Mouse (Mus musculus) layer of hippocampus, postnatal 36 days (tissue): ENCODE data around the gene Stk16. TPM values are rescaled to one million over a fixed set of nuclear protein-coding genes. Genes with fewer than 3 reads are reported as not detected.

Experiments used
- DNase-seq, 2 experiments: peaks; one replicate each; pipeline ENCODE4 v3.0.0; 2022
- total RNA-seq, 2 experiments: library from RNA; stranded (reverse); gene quantifications; 2 replicates each; pipeline ENCODE4 v1.2.3; 2021

The Stk16 gene
- total RNA-seq, result 10 to 100 TPM; 88.0 to 89.0 TPM

DNA sequence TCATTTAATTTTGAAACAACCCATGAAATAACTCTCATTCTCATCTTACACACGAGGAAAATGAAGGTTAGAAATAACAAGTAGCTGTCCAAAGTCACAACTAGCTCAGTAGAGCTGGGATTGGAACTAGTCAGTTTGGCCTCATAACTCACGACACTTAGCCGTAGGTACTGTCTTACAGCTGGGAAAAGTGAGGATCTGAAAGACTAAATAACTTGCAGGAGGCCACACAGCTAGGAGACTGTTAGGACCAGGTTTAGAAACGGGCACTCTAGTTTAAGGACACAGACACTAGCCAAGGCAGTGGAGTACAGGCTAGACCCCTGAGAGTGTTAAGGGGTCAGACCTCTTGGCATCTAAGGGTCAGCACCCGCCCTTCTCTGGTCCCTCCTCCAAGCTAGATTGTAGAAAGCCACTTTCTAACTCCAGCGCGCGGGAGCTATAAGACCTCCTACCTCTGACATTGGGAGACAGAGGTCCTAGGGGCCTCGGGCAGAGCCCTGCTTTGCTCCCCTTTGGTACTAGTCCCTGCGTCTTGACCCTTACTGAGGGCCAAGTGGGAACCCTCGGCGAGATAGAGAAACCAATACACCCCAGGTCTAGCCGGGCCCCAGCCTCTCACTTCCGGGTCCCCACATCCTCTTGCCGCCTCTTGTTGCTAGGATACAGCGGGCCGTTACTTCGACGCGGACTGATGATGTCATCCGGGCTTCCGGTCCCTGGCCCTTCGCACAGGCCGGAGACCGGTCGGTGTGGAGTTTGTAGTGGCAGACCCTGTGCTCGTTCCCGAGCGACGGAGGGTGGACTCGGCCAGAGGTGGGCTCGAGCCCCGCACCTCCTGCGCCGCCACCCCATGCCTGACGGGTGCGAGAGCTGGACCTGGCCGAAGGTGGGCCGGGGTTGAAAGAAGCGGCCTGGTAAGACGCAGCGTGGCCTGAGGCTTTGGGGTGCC, at the start of gene Stk16, which contains the start of gene Glb1l:
TSS of gene Stk16 (plus strand) at position 703 of the 952 bp plus-strand sequence.
TSS of gene Glb1l (minus strand) at position 678 of the 952 bp plus-strand sequence.
- peak; percentile 95 to 96 for DNase-seq

DNA sequence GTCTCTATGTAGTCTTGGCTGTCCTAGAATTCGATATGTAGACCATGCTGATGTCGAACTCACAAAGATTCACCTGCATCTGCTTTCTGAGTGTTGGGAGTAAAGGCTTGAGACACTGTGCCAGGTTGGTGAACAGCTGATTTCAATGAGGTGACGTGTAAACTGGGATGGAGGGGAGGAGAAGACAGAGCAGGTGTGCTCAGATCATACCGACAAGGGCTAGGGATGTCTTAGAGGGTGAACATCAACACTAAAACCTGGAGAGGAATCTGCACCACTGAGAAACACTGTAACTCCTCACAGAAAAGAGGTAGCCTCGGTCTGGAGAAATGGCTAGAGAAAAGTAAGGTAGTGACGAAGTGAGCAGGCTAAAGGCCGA, 42.6 kb upstream of the Stk16 start:
- no peak for DNase-seq

DNA sequence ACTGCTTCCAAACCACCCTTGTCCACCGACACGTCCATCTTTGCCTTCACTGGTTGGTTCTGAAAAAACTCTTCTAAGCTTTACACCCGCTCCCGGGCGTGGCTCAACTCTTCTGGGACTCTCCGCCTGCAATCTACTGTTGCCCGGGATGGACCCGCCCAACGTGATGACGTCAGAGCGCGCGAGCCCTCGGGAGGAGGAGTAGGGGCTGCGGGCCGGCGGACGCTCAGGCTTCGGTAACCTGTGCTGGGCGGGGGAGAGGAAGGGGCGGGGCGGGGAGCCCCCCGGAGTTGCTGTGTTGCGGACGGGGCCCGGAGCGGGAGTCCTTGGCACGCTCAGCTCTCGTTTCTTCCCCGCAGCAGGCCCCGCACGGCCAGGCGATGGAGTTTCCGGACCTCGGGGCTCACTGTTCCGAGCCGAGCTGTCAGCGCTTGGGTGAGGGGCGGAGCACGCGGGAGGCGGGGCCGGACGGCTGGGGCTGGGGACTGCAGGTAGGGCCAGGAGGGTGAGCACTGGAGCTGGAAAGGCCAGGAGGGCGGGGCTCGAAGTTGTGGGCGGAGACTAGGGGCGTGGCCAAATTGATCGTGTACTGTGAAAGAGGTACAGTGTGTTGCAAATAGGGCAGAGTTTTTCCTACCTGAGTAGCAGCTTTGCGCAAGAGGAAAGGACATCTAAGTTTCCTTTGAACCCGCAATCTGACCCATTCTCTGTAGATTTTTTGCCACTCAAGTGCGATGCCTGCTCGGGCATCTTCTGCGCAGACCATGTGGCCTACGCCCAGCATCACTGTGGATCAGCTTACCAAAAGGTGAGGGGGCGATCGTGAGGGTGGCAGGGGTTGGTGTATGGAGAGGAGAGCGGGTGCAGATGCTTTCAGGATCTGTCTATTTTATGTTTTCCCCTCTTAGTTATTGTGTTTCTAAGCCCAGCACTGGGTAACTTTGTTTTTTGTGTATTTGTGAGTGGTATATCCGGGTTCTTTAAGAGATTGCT, 41.9 kb upstream of the Stk16 start, which contains the start of gene Zfand2b:
TSS of gene Zfand2b (plus strand) at position 175 of the 993 bp plus-strand sequence.
- DNase-seq, result peak; percentile 92 to 93

DNA sequence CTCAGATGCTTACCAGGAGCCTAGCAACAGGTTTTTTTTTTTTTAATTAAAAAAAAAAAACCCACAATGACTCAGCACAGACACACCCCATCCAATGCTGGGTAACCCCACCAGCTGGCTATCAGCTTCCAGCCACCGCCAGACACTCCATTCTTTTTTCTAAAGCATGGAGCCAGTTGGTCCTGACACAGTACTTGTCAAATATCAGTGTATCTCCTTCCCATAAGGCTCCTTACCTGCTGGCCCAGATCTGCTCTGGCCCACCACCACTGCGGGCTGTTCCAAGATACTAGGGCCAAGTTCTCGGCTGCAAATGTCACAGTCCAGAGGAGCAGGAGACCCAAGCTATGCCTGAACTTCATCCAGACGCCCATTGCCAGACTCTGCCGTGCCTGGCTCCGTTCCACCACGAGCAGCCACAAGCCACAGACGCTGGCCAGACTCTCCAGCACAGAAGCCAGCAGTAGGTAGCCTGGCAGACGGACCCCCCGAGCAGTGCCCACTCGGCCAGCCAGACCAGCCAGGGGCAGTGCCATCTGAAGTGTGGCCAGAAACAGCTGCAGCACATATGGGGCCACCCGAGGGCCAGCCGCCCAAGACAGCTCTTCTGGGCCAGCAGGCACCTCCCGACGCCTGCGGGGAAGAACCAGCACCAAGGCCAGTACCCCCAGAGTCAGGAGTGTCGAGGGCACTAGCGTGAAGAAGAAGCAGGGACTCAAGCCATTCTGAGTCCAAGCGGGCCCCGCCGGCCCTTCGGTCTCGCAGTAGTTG, 31.1 kb upstream of the Stk16 start:
- peak; percentile 40 to 53 for DNase-seq

DNA sequence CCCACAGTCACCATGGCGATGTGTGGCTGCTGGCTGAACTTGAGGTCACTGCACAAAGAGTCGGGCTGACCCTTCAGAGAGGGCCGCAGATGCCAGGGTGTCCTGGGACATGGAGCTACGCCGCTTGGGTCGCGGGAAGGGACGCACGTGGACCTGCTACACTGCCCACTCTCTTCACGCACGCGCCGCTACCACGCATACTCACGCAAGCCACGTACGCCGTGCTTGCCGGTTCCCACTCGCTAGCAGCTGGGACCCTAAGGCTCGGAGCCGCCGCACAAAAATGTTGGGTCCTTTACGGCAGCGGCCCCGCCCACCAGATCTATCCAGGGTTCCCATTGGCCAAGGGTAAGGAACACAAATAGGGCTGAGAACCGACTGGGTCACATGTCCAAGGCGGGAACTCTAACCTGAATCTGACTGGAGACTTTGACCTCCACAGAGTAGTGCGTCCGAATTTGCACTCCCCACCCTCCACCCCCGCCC, 30.5 kb upstream of the Stk16 start, which contains the start of gene Abcb6:
TSS of gene Abcb6 (minus strand) at position 288 of the 486 bp plus-strand sequence.
- DNase-seq, result peak; percentile 87 to 90

DNA sequence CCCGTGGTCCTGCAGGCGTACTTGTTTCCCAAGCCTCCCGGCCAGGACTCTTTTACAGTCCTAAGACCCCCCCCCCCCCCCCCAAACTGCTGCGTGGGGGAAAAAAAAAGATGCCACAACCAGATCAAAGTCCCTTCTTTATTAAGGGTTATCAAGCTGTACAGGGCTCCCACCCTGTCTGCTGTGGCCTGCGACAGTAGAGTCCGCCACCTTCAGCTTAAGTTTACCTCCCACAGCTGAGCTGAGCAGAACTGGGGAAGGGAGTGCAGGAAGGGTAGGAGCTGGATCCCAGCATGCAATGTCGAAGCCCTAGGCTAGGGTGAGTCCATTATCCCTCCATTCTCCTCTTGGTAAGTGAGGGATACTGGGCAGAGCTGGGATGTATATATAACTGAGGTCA, 29.9 kb upstream of the Stk16 start:
- no peak for DNase-seq

DNA sequence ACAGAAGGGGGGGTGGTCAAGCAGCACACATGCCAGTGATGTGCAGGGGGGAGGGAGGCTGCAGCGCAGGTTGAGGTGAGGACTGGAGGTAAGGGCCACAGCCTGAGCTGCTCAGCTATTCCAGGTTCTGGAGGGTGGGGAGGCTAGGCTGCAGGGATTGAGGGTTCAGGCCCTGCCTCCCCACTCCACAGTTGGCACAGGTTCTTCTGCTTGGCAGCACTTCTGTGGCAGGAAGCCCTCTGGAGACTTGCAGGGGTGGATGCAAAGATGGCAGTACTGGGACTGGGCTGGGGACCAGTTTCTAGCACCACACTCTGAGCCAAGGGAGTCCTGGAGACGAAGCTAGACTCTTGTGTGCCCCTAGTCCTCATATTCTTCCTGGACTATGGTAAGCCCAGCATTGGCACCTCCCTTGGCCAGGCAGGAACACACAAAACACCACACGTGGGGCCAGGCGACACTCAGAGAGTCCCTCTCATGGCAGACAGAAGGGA, 29.2 kb upstream of the Stk16 start:
- DNase-seq, result no peak

DNA sequence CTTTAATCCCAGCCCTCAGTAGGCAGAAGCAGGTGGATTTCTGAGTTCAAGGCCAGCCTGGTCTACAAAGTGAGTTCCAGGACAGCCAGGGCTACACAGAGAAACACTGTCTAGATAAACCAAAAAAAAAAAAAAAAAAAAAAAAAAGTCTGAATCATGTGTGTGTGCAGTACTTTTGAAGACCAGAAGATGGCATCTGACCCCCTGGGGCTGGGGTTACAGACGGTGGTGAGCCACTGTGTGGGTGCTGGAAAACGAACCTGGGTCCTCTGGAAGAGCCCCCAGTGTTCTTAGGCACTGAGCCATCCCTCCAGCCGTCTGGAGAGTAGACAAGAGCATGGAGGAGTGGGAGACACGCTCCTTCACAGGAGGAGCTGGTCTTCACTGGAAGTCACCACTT, 28.5 kb upstream of the Stk16 start:
- DNase-seq, result no peak

DNA sequence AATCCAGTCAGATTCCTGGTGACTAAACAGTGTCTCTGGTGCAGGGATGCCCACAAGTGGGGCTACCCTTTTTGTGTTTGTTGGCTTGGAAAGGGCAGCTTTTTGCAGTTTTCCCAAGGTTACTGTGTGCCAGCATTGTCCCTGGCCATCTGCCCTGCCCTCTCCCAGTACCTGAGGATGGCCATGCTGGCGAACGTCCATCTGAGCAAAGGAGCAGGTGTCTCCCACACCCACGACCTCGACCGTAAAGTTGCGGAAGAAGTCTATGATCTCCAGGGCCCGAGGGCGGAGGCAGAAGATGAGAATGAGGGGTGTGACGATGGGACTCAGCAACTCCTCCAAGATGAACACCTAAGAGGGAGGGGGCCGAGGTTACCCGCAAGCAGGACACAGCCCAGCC, 25.1 kb upstream of the Stk16 start:
- no peak for DNase-seq

DNA sequence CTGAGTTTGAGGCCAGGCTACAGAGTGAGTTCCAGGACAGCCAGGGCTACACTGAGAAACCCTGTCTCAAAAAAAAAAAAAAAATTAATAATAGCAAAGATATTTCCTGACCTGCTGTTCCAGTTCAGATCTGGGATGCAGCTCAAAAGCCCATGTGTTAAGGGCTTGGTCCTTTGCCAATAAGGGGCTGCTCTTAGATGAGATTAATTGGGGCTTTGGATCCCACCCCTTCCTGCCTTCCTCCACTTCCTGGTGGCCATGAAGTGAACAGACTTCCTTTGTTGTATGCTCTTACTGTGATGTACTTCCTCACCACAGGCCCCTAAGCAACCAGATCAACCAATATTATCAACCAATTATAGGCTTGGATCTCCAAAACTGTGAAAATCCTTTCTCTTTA, 23.5 kb upstream of the Stk16 start:
- DNase-seq, result no peak

DNA sequence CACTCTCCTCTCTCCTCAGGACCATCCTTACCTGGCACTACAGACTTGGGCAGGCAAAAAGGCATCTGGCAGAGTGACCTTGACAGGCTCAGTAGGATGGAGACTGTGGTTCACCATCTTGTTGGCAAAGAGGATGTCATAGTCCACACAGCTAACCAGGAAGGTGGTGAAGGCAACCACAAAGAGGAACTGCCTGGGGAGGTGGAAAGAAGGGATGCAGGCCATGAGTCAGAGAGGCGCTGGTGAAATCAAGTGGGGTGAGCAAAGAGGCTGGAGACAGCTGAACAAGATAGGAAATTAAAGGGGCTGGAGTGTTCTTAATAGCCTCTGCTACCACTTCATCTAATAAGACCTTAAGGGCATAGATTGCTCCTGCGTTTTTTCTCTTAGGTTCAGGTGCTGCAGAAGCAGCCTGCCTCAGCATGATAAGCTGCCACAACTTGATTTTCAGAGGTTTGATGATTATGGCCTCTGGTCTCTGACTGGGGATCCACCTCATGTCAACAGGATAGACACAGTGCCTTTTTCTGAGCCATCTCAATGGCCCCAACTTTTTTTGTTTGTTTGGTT, 22.6 kb upstream of the Stk16 start:
- DNase-seq, result no peak

DNA sequence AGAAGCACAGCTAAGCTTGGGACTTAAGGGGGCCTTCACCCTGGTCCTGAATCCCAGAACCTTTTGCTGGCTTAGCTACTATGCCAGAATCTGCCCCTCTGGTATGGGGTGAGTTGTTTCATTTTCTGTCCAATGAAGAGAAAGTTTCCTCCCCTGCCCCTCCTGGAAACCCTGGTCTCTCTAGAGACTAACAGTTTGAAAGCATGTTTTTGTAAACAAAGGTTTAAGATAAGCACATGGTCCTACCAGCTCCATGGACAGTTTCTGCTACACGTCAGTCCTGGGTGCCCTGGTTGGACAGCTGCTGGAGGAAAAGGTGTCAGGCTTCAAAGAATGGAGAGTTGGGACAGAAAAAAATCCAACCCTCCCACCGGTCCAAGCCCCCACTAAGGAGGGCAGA, 20.1 kb upstream of the Stk16 start:
- DNase-seq, result no peak

DNA sequence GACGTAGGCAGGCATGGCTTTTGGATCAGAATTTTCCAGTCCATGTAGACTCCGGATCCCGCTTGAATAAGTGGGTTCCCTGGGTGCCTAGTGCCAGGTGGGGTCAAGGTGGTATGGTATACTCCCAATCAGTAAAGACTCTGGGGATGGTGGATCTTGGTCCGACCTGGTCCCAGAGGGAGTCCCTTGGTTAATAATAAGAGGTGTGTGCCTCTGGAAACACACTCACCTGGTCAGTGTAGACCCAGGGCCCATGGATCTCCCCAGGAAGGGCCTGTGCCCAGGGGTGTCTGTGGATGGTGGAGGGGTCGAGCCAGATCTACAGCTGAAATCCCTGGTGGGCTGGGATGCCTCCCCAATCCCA, 19.4 kb upstream of the Stk16 start:
- no peak for DNase-seq

DNA sequence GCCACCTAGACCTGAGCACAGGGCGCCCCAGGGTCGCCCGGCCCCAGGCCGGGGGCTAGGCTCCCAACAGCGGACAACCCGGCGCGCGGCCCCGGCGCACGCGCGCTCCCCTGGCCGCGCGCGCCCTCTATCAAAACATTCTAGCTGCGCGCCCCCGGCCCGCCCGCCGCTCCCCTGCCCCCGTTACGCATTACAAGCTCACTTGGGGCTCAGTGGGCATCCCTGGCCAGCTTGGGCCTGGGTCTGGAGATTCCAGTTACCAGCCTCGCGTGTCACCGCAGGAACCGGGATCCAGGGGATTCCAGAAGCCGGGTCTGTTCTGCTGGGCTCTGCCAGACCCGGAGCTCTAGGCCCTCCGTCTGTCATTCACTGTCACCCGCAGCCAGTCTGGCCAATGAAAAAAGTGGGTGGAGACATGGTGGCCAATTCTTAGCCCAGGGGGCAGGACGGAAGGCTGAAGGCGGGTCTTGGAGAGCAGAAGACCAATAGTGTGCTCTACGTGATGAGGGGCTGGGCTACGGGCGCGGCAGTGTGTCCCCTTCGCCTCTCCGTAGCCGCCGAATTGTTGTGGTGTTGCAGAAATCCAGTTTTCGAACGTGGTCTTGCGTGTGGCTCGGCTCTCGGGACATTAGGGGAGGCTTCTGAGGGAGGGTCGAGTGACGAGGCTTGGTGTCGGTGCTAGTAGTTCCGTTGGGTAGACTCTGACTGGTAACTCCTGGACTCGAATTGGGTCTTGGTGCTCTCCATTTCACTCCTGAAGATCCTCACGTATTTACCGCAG, 18.8 kb upstream of the Stk16 start, which contains the start of the genes Ankzf1 and Atg9a:
TSS of gene Ankzf1 (plus strand) at position 530 of the 781 bp plus-strand sequence.
TSS of gene Atg9a (minus strand) at position 575 of the 781 bp plus-strand sequence.
- DNase-seq, result peak; percentile 95 to 97

DNA sequence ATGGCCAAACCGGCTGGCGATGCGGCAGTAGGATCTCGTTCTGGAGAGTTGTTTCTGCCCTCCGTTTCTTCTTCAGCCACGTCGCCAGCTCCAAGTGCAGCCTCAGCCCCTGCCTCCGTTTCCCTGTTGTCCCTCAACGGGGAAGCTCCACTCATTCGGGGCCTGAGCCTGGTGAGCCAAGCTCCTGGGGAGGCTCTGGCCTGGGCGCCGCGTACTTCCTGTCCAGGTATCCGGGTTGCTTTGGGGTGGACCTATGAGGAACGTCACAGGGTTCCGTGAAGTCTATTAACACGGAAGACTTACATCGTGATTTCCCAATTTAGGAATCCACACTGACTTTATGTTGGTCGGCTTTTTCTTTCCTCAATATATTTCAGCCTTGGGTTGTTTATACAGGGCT, 18.2 kb upstream of the Stk16 start:
- no peak for DNase-seq

DNA sequence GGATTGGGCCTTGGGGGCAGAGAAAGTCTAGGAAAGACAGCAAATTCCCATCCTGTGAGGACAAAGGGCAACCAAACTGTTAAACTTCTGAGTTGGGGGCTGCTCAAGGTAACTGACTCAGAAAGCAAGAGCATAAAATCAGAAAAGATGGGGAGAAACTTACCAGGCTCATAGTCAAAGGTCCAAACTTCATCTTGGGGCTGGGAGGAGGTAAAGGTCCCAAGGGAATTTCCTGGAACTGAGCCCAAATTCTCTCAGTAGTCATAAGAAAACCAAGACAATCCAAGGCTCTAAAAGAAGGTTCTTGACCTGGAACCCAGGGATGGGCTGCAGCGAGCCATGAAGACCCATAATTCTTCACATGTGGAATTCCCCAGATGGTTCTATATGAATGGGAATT, 9.4 kb upstream of the Stk16 start:
- DNase-seq, result no peak

DNA sequence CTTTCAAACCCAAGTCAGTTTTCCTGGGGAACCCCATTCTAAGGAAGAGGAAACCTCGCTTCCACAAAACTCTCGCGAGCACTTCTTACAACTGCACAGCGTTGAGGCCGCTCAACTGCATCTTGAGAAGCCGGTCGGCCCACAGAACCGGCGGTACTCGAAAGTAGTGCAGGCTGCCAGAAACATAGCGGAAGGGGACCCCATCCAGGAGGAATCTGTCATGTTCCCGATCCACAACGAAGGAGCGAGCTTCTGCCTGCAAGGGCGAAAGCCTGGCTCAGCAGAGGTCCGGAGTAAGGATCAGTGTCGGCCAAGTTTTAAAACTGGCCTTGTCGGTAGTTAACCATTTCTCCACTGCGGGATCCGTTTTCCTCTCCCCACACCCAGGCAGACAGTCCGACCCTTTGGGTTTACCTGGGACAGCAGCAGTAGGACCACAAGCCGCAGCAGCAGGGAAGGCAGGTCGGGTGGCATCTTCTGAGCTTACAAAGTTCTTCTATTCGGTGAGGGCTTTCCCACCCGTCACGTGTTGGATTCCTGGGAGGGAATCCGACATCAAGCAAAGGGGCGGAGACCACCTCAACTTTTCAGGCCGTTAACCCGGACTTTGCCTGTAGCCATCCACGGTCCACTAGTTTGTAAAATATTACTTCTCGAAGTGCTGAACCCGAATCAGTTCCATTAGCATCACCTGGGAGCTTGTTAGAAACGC, 1.5 kb upstream of the Stk16 start:
- no peak for DNase-seq

DNA sequence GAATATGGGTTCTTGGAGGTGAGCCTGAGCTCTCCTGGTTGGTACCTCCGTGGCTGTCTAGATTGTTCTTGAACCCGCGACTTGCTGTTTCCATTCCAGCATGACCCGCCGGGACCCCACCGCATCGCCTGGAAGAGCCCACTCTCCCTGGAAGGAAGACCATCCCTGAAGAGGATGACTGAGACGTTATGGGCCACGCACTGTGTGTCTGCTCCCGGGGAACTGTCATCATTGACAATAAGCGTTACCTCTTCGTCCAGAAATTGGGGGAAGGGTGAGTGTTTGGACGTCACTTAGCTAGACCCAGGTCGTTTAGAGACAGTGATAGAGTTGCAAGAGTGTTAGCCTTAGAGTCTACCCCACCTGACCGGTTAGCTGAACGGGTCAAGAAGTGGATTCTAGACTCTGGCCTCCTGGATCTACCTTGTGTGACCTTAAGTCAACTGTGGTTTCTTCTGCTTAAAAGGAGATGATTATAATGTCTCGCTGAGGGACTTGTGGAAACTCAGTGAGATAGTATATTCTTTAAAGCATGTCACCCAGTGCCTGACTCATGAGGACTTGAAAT, 587 bp downstream of the Stk16 start:
- no peak for DNase-seq

DNA sequence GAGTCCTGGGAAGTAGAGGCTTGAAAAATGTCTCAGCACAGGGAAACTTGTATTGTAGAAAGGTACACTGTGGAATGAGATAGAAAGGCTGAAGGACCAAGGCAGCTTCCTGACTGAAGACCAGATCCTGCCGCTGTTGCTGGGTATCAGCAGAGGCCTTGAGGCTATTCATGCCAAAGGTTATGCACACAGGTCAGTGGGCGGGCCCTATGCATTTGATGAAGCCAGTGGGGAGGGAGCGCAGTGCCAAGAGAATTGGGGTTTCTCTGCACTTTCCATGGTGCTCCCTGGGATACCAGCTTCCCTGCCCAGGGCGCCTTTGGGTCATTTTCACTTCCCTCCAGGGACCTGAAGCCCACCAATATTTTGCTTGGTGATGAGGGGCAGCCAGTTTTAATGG, 1.9 kb downstream of the Stk16 start:
- no peak for DNase-seq
